19 mouse cellular contexts compared by ENCODE assay signal in the genomic region with DNA sequence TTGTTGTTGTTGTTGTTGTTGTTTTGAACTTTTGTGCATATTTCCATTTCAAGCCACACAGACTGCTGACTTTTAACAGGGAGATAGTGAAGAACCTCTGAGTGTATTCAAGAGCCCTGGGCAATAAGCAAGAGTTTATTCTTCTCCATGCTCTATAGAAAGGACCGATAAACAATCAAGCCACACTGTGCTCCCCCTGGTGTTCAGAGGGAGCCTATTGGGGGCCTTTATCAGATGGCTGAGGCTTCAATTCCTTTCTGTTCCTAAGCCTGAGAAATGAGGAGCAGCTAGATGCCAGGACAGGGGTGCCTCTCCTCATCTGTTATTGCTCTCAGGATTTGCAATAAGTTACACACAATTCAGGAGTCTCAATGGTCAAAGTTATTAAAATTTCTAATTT.
DNase-seq lines count a peak whose midpoint lies in the region; ATAC-seq and TF ChIP-seq lines count a peak whose summit lies in the region.
"Had no signal": no experiment of that assay in that cellular context is flagged by ENCODE, and none has a peak within 500 bp of the region (broad histone marks: within the 10 kb centered on the region; RNA-seq: fewer than 3 reads in every experiment).

No protein-coding gene starts in this region.

- H3K27ac ChIP-seq in heart, postnatal 0 days (ENCODE audit: low read depth): no peak overlapping the region
- H3K27ac ChIP-seq in liver, postnatal 0 days (ENCODE audit: low read depth): no peak overlapping the region
- H3K27ac ChIP-seq: embryonic facial prominence, embryonic 15.5 days; hindbrain, postnatal 0 days; liver, embryonic 15.5 days; midbrain, embryonic 13.5 days; neural tube, embryonic 12.5 days had no signal

- H3K36me3 ChIP-seq in heart, postnatal 0 days (replicated peaks; ENCODE audit: control insufficient read depth, insufficient read depth, low read length): no peaks in the 10 kb centered on the region
- no peaks in the 10 kb centered on the region for H3K36me3 ChIP-seq in liver, postnatal 0 days (replicated peaks; ENCODE audit: insufficient read depth, low read length)
- H3K36me3 ChIP-seq in E14TG2a.4 (ENCODE audit: insufficient read depth, low read length): no peaks in the 10 kb centered on the region
- no peaks in the 10 kb centered on the region for H3K36me3 ChIP-seq in splenic B cell, adult 2 months (ENCODE audit: control insufficient read depth, insufficient read depth, low read length, poor library complexity, severe bottlenecking)
- H3K36me3 ChIP-seq: embryonic facial prominence, embryonic 15.5 days; liver, embryonic 15.5 days; midbrain, embryonic 13.5 days; neural tube, embryonic 12.5 days had no signal

- peaks cover 3% of the 10 kb centered on the region; the same call in 1 of the 2 replicates for H3K4me1 ChIP-seq in heart, postnatal 0 days (ENCODE audit: control insufficient read depth, insufficient read depth)
- peaks cover 3% of the 10 kb centered on the region; the same call in 1 of the 2 replicates for H3K4me1 ChIP-seq in liver, postnatal 0 days (ENCODE audit: insufficient read depth)
- peaks cover 9% of the 10 kb centered on the region for H3K4me1 ChIP-seq in E14TG2a.4 (replicated peaks; ENCODE audit: low read depth, low read length)
- H3K4me1 ChIP-seq: embryonic facial prominence, embryonic 15.5 days; liver, embryonic 15.5 days had no signal

- no peak for ATAC-seq in heart, postnatal 0 days (ENCODE audit: insufficient read depth, low read depth)
- ATAC-seq in liver, postnatal 0 days: no peak
- ATAC-seq: forebrain, embryonic 16.5 days; hindbrain, postnatal 0 days; midbrain, embryonic 13.5 days had no signal

- 57% methylated on average over 1 of the region's 1 CpGs for WGBS in heart, postnatal 0 days
- 44% methylated on average over 1 of the region's 1 CpGs for WGBS in liver, postnatal 0 days (ENCODE audit: insufficient replicate concordance)

- no peak overlapping the region for H3K4me2 ChIP-seq in heart, postnatal 0 days (ENCODE audit: low read depth, low read length)
- H3K4me2 ChIP-seq in liver, postnatal 0 days (ENCODE audit: low read depth, low read length): no peak overlapping the region
- H3K4me2 ChIP-seq: embryonic facial prominence, embryonic 15.5 days; liver, embryonic 15.5 days; midbrain, embryonic 13.5 days; neural tube, embryonic 12.5 days had no signal

- TF ChIP-seq CTCF in heart, postnatal 0 days (IDR thresholded peaks at IDR 0.05; ENCODE audit: low read depth): peak; percentile 27
- peak; percentile 40 for TF ChIP-seq CTCF in liver, postnatal 0 days (IDR thresholded peaks at IDR 0.05; ENCODE audit: low read depth)
- TF ChIP-seq CTCF in E14TG2a.4 (conservative IDR thresholded peaks at IDR 0.05; ENCODE audit: low read length): peak; percentile 20; the same call in 1 of the 2 replicates

- TF ChIP-seq EP300 in heart, postnatal 0 days (IDR thresholded peaks at IDR 0.05; ENCODE audit: low read depth): no peak
- no peak for TF ChIP-seq EP300 in liver, postnatal 0 days (IDR thresholded peaks at IDR 0.05; ENCODE audit: low read depth)

- no peak for DNase-seq in heart, postnatal 0 days (ENCODE audit: low spot score)
- no peak for DNase-seq in heart, postnatal 4 days
- DNase-seq in liver, postnatal 0 days: no peak
- DNase-seq in liver: no peak
- DNase-seq in splenic B cell, adult 2 months (ENCODE audit: low read depth, low spot score): peak; percentile 24
- DNase-seq in adrenal gland, adult 8-10 months: no peak
- DNase-seq: adrenal gland, postnatal 25 days; cerebellum, adult 11-12 months; cerebellum, postnatal 14 days; kidney, adult 8-10 months; right cerebral cortex, postnatal 4 days; thymus, postnatal 4 days had no signal

- no peaks in the 10 kb centered on the region for H3K9me3 ChIP-seq in heart, postnatal 0 days (replicated peaks; ENCODE audit: control insufficient read depth, low read length)
- no peaks in the 10 kb centered on the region for H3K9me3 ChIP-seq in liver, postnatal 0 days (ENCODE audit: low read length)
- peaks cover 4% of the 10 kb centered on the region for H3K9me3 ChIP-seq in E14TG2a.4 (ENCODE audit: low read length)
- H3K9me3 ChIP-seq: embryonic facial prominence, embryonic 15.5 days; liver, embryonic 15.5 days; midbrain, embryonic 13.5 days; neural tube, embryonic 12.5 days had no signal

- H3K27me3 ChIP-seq in heart, postnatal 0 days (ENCODE audit: control insufficient read depth, insufficient read depth, low read length): no peaks in the 10 kb centered on the region
- H3K27me3 ChIP-seq in liver, postnatal 0 days (ENCODE audit: insufficient read depth, low read length): 0 out of 2 replicates have a peak, but pooled peaks cover 6% of the 10 kb centered on the region
- H3K27me3 ChIP-seq in E14TG2a.4 (ENCODE audit: insufficient read depth, low read length): peaks cover 62% of the 10 kb centered on the region
- no peaks in the 10 kb centered on the region for H3K27me3 ChIP-seq in splenic B cell, adult 2 months (ENCODE audit: control insufficient read depth, insufficient read depth, low read length, poor library complexity, severe bottlenecking)
- H3K27me3 ChIP-seq: embryonic facial prominence, embryonic 15.5 days; liver, embryonic 15.5 days; midbrain, embryonic 13.5 days; neural tube, embryonic 12.5 days had no signal

- no peak overlapping the region for H3K9ac ChIP-seq in heart, postnatal 0 days (replicated peaks; ENCODE audit: low read depth, low read length)
- H3K9ac ChIP-seq in liver, postnatal 0 days (replicated peaks): no peak overlapping the region
- H3K9ac ChIP-seq: embryonic facial prominence, embryonic 15.5 days; liver, embryonic 15.5 days; midbrain, embryonic 13.5 days; neural tube, embryonic 12.5 days had no signal

- H3K4me3 ChIP-seq in heart, postnatal 0 days (ENCODE audit: low read depth, low read length): no peak overlapping the region
- no peak overlapping the region for H3K4me3 ChIP-seq in liver, postnatal 0 days (ENCODE audit: low read depth, low read length)
- no peak overlapping the region for H3K4me3 ChIP-seq in E14TG2a.4 (replicated peaks; ENCODE audit: low read length)
- H3K4me3 ChIP-seq: embryonic facial prominence, embryonic 15.5 days; liver, embryonic 15.5 days; midbrain, embryonic 13.5 days; neural tube, embryonic 12.5 days had no signal
